Comparison of ENCODE assay signal across 12 mouse cellular contexts in genomic region chr4:124808511-124808910, GRCm38 (mm10). TPM values are rescaled to one million over a fixed set of nuclear protein-coding genes. Genes with fewer than 3 reads are reported as not detected.
DNase-seq lines count a peak whose midpoint lies in the region; ATAC-seq lines count a peak whose summit lies in the region.
"Had no signal": no experiment of that assay in that cellular context is flagged by ENCODE, and none has a peak within 500 bp of the region (broad histone marks: within the 10 kb centered on the region; RNA-seq: fewer than 3 reads in every experiment).

No protein-coding gene starts in this region.

- ATAC-seq in megakaryocyte progenitor cell, adult 5-6 weeks (replicated peaks; ENCODE audit: poor library complexity): 0 out of 2 replicates have a peak, but pooled peaks have one; percentile 23
- ATAC-seq: forebrain, embryonic 13.5 days had no signal

- intact Hi-C loops in heart, postnatal 36 days (cut with DNase I): no loop called here

- peak; percentile 28 for DNase-seq in heart, adult 8-10 months (ENCODE audit: low spot score)
- no peak for DNase-seq in heart, postnatal 36 days
- DNase-seq in lung, postnatal 36 days: peak; percentile 7
- no peak for DNase-seq in lung, adult 18-20 months
- peak; percentile 32 for DNase-seq in kidney, postnatal 14 days
- no peak for DNase-seq in right cerebral cortex, postnatal 10 days (ENCODE audit: low spot score in 2 of 2)
- no peak for DNase-seq in right cerebral cortex, postnatal 25 days
- DNase-seq: B cell, adult 2 months; cerebellum, adult 11-12 months; spleen, adult 18-20 months had no signal

RNA-seq across cellular contexts. Expression of gene Mtf1, which starts 6.6 kb away (rescaled TPM):
- total RNA-seq in heart, adult 8-10 months (2022): 10 to 100 TPM; 12.5 to 18.4 (median 14.5) TPM
- 10 to 100 TPM; 14.8 to 14.9 TPM for total RNA-seq in heart, postnatal 36 days (2021)
- total RNA-seq in megakaryocyte progenitor cell, adult 5-6 weeks (2015): 30.0 and 43.0 TPM in 2 replicates
- total RNA-seq in megakaryocyte progenitor cell, adult 5-6 weeks (2017): 27.8 and 35.8 TPM in 2 replicates

RNA-seq across cellular contexts. Expression of gene Yrdc, which starts 42.0 kb away (rescaled TPM):
- total RNA-seq in heart, adult 8-10 months (2022): 10 to 100 TPM; 20.8 to 22.5 (median 22.0) TPM
- total RNA-seq in heart, postnatal 36 days (2021): 10 to 100 TPM; 17.8 to 22.2 TPM
- 56.7 and 58.5 TPM in 2 replicates for total RNA-seq in megakaryocyte progenitor cell, adult 5-6 weeks (2015)
- 22.7 and 32.8 TPM in 2 replicates for total RNA-seq in megakaryocyte progenitor cell, adult 5-6 weeks (2017)

RNA-seq across cellular contexts. Expression of gene 1110065P20Rik, which starts 42.5 kb away (rescaled TPM):
- 10 to 100 TPM; 18.2 to 23.5 (median 21.0) TPM for total RNA-seq in heart, adult 8-10 months (2022)
- 10 to 100 TPM; 22.1 to 22.7 TPM for total RNA-seq in heart, postnatal 36 days (2021)
- 4.4 and 6.7 TPM in 2 replicates for total RNA-seq in megakaryocyte progenitor cell, adult 5-6 weeks (2015)
- total RNA-seq in megakaryocyte progenitor cell, adult 5-6 weeks (2017): 4.0 and 6.3 TPM in 2 replicates

RNA-seq across cellular contexts. Expression of gene Maneal, which starts 53.5 kb away (rescaled TPM):
- total RNA-seq in heart, adult 8-10 months (2022): 1 to 10 TPM in 1 of 4 experiments, under 1 TPM in 3; 0.54 to 1.0 (median 0.69) TPM
- under 1 TPM; 0.14 to 0.22 TPM for total RNA-seq in heart, postnatal 36 days (2021)
- total RNA-seq in megakaryocyte progenitor cell, adult 5-6 weeks (2015): 0.07 TPM in 1 of 2 replicates, not detected in the other
- total RNA-seq in megakaryocyte progenitor cell, adult 5-6 weeks (2017): 0.14 and 0.17 TPM in 2 replicates

Comparison
In these comparisons a context has a peak if more than half of its experiments do, and no peak if none do; other contexts are left out.
1. DNase-seq: peak in heart, adult 8-10 months (single experiment), lung, postnatal 36 days (single experiment) and kidney, postnatal 14 days (single experiment); none in heart, postnatal 36 days (0 of 2), lung, adult 18-20 months (0 of 2), right cerebral cortex, postnatal 10 days (0 of 2) and right cerebral cortex, postnatal 25 days (single experiment).